Mouse (Mus musculus): ENCODE measurements at regions not wholly inside any gene's neighbourhood (a gene's known extent, or its start where the extent isn't known, plus 50 kb on each side); places are given as distances from the start of the nearest gene placed in this dataset.

DNA sequence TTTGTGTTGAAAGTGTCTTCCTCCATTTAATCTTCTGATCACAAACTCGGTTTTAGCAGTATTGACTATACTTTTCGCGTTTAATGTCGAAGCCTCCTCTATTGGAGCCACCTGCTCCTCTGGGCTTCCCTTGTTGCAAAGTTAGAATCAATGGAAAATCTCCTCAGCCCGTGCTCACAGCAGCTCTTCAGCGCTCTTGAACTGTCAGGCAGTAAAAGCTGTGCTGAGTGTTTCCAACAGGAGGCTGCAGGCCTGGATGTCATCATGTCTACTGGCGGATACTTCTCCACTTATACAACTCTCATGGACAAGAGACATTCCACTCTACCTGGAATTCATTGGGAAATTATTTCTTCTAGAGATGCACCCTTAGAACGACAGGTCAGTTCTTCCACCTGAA lies 380.4 kb upstream of the Crim1 start:
- no peak for TF ChIP-seq POLR2A (IDR thresholded peaks at IDR 0.05; ENCODE audit: extremely low read depth, insufficient read depth, low read length)
- H3K9ac ChIP-seq (ENCODE audit: low read depth, low read length), result no peak overlapping the region
- H3K27ac ChIP-seq (replicated peaks; ENCODE audit: insufficient read depth, low read depth, low read length), result no peak overlapping the region
- no peaks in the 10 kb centered on the region for H3K4me1 ChIP-seq (ENCODE audit: control insufficient read depth, insufficient read depth, low read length)
- no peaks in the 10 kb centered on the region for H3K79me2 ChIP-seq (ENCODE audit: control insufficient read depth, insufficient read depth, low read length)
- no peaks in the 10 kb centered on the region for H3K36me3 ChIP-seq (ENCODE audit: control insufficient read depth, insufficient read depth, low read length)
- no peak overlapping the region for H3K4me3 ChIP-seq (ENCODE audit: insufficient read depth, low read depth, low read length)
- DNase-seq (ENCODE audit: extremely low read depth, low read depth, low spot score), result no peak
- WGBS, result 72% methylated on average over 8 of the region's 8 CpGs
- no peaks in the 10 kb centered on the region for H3K27me3 ChIP-seq (ENCODE audit: control insufficient read depth, insufficient read depth, low read length)

DNA sequence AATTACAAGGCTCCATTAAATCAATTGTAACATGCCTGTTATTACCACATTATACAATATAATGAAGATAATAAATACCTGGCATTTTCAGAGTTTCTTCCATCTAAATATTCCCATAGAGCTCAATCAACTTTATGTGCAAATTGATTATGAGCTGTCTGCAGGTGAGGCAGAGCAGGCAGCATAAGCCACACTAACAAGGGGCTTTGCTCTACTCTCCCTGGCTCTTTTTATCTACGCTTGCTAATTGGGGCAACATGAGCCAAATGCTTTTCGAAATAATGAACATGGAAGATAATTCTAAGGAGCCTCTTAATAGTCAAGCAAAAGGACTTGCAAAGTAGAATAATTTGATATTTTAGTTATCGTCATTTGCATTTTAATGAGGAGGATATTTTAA lies 356.1 kb upstream of the Crim1 start:
- DNase-seq (ENCODE audit: extremely low read depth, low read depth, low spot score), result no peak
- H3K27me3 ChIP-seq (ENCODE audit: control insufficient read depth, insufficient read depth, low read length), result no peaks in the 10 kb centered on the region
- 79% methylated on average over 3 of the region's 3 CpGs for WGBS
- H3K4me1 ChIP-seq (ENCODE audit: control insufficient read depth, insufficient read depth, low read length), result no peaks in the 10 kb centered on the region
- H3K79me2 ChIP-seq (ENCODE audit: control insufficient read depth, insufficient read depth, low read length), result no peaks in the 10 kb centered on the region
- H3K36me3 ChIP-seq (ENCODE audit: control insufficient read depth, insufficient read depth, low read length), result no peaks in the 10 kb centered on the region
- no peak overlapping the region for H3K4me3 ChIP-seq (ENCODE audit: insufficient read depth, low read depth, low read length)
- TF ChIP-seq POLR2A (IDR thresholded peaks at IDR 0.05; ENCODE audit: extremely low read depth, insufficient read depth, low read length) (no peak), CTCF (IDR thresholded peaks at IDR 0.05; ENCODE audit: low read depth, low read length) (no peak)
- no peak overlapping the region for H3K9ac ChIP-seq (ENCODE audit: low read depth, low read length)
- no peak overlapping the region for H3K27ac ChIP-seq (replicated peaks; ENCODE audit: insufficient read depth, low read depth, low read length)

DNA sequence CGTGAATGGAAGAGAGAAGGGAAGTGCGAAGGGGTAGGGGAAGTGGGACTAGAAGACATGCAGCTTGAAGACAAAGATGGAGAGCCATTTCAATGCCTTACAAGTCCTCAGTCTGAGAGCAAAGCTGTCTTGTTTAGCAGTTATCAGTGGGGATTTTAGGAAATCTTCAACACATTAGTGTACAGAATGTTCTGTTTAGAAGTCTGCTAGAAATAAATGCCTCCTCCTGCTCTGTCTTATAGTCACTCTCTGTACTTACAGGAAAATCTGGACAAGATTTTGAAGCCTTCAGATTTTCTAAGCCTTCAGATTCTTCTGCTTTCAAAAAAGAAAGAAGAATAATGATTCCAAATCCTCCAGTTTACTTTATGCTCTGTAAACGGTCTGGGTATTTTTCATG lies 325.6 kb upstream of the Crim1 start:
- DNase-seq (ENCODE audit: extremely low read depth, low read depth, low spot score), result no peak
- 83% methylated on average over 3 of the region's 3 CpGs for WGBS
- H3K4me3 ChIP-seq (ENCODE audit: insufficient read depth, low read depth, low read length), result no peak overlapping the region
- TF ChIP-seq CTCF (IDR thresholded peaks at IDR 0.05; ENCODE audit: low read depth, low read length) (no peak), POLR2A (IDR thresholded peaks at IDR 0.05; ENCODE audit: extremely low read depth, insufficient read depth, low read length) (no peak)
- no peak overlapping the region for H3K9ac ChIP-seq (ENCODE audit: low read depth, low read length)
- no peaks in the 10 kb centered on the region for H3K36me3 ChIP-seq (ENCODE audit: control insufficient read depth, insufficient read depth, low read length)
- H3K27ac ChIP-seq (replicated peaks; ENCODE audit: insufficient read depth, low read depth, low read length), result no peak overlapping the region
- H3K27me3 ChIP-seq (ENCODE audit: control insufficient read depth, insufficient read depth, low read length), result no peaks in the 10 kb centered on the region
- no peaks in the 10 kb centered on the region for H3K4me1 ChIP-seq (ENCODE audit: control insufficient read depth, insufficient read depth, low read length)
- no peaks in the 10 kb centered on the region for H3K79me2 ChIP-seq (ENCODE audit: control insufficient read depth, insufficient read depth, low read length)

DNA sequence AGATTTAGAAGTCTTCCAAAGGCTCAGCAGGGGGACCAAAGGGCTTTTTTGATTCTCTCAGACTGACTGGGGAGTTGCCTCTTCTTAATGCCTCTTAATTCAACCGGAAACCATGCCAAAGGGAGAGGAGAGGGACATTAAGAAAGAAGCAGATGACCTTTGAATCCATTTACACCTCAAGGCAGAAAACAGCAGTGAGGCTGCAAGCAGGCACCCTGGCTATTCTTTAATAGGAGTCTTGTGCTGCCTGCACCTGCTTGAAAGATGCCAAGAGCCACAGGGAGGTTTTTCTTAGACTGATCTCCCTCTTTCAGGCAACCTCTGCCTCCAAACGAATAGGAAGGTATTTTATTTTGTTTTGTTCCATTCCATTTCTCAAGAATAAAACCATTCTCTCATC lies 323.0 kb upstream of the Crim1 start:
- no peak overlapping the region for H3K4me3 ChIP-seq (ENCODE audit: insufficient read depth, low read depth, low read length)
- no peaks in the 10 kb centered on the region for H3K79me2 ChIP-seq (ENCODE audit: control insufficient read depth, insufficient read depth, low read length)
- TF ChIP-seq CTCF (IDR thresholded peaks at IDR 0.05; ENCODE audit: low read depth, low read length) (no peak), POLR2A (IDR thresholded peaks at IDR 0.05; ENCODE audit: extremely low read depth, insufficient read depth, low read length) (no peak)
- H3K36me3 ChIP-seq (ENCODE audit: control insufficient read depth, insufficient read depth, low read length), result no peaks in the 10 kb centered on the region
- H3K27ac ChIP-seq (replicated peaks; ENCODE audit: insufficient read depth, low read depth, low read length), result no peak overlapping the region
- 28% methylated on average over 2 of the region's 2 CpGs for WGBS
- no peak for DNase-seq (ENCODE audit: extremely low read depth, low read depth, low spot score)
- H3K27me3 ChIP-seq (ENCODE audit: control insufficient read depth, insufficient read depth, low read length), result no peaks in the 10 kb centered on the region
- H3K4me1 ChIP-seq (ENCODE audit: control insufficient read depth, insufficient read depth, low read length), result no peaks in the 10 kb centered on the region
- H3K9ac ChIP-seq (ENCODE audit: low read depth, low read length), result no peak overlapping the region

DNA sequence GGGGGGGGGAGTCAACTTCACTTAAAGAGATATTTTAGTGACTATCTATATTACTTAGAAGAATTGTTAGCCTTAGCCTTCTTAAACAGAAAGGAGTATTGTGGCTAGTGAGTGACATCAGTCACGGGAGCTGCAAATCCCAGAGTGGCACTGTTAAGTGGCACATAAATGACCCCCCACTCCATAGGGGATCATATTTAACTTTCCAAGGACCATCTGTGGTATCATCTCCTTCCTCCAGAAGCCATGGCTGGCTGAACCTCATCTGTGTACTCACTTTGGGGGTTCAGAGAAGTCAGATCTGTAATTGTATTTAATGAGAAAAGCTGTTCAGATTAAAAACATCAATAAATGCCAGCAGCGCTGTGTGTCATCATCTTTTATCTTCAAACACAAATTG lies 314.9 kb upstream of the Crim1 start:
- Histone ChIP-seq H3K27ac (replicated peaks; ENCODE audit: insufficient read depth, low read depth, low read length) (no peak overlapping the region), H3K4me1 (ENCODE audit: control insufficient read depth, insufficient read depth, low read length) (no peaks in the 10 kb centered on the region), H3K9ac (ENCODE audit: low read depth, low read length) (no peak overlapping the region), H3K36me3 (ENCODE audit: control insufficient read depth, insufficient read depth, low read length) (no peaks in the 10 kb centered on the region), H3K4me3 (ENCODE audit: insufficient read depth, low read depth, low read length) (no peak overlapping the region), H3K27me3 (ENCODE audit: control insufficient read depth, insufficient read depth, low read length) (no peaks in the 10 kb centered on the region), H3K79me2 (ENCODE audit: control insufficient read depth, insufficient read depth, low read length) (no peaks in the 10 kb centered on the region)
- TF ChIP-seq CTCF (IDR thresholded peaks at IDR 0.05; ENCODE audit: low read depth, low read length), result no peak
- no peak for TF ChIP-seq POLR2A (IDR thresholded peaks at IDR 0.05; ENCODE audit: extremely low read depth, insufficient read depth, low read length)
- WGBS, result 91% methylated on average over 2 of the region's 2 CpGs
- DNase-seq (ENCODE audit: extremely low read depth, low read depth, low spot score), result no peak

DNA sequence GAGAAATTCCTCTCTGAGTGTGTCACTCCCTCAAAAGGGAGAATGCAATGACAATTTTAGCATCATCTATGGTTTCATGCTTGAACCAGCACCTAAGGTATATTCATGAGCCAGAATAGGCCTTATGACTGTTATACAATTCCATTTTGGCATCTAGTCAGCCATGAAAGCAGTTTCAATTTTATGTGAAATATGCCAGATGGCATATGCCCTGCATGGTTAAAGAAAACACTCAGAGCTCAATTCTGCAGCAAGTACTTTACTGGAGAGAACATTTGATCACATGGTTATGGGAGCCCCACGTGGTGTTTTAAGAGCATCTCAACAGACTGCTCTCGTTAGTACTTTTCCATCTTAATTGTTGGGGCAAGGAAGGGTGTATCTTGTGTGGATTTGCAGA lies 310.9 kb upstream of the Crim1 start:
- Histone ChIP-seq H3K27me3 (ENCODE audit: control insufficient read depth, insufficient read depth, low read length) (no peaks in the 10 kb centered on the region), H3K4me1 (ENCODE audit: control insufficient read depth, insufficient read depth, low read length) (no peaks in the 10 kb centered on the region), H3K4me3 (ENCODE audit: insufficient read depth, low read depth, low read length) (no peak overlapping the region), H3K27ac (replicated peaks; ENCODE audit: insufficient read depth, low read depth, low read length) (no peak overlapping the region), H3K79me2 (ENCODE audit: control insufficient read depth, insufficient read depth, low read length) (no peaks in the 10 kb centered on the region), H3K9ac (ENCODE audit: low read depth, low read length) (no peak overlapping the region), H3K36me3 (ENCODE audit: control insufficient read depth, insufficient read depth, low read length) (no peaks in the 10 kb centered on the region)
- WGBS, result 64% methylated on average over 2 of the region's 2 CpGs
- no peak for TF ChIP-seq CTCF (IDR thresholded peaks at IDR 0.05; ENCODE audit: low read depth, low read length)
- TF ChIP-seq POLR2A (IDR thresholded peaks at IDR 0.05; ENCODE audit: extremely low read depth, insufficient read depth, low read length), result no peak
- no peak for DNase-seq (ENCODE audit: extremely low read depth, low read depth, low spot score)

Data from liver, adult 2 months (tissue).